11 mouse cellular contexts compared by ENCODE assay signal in the genomic region with DNA sequence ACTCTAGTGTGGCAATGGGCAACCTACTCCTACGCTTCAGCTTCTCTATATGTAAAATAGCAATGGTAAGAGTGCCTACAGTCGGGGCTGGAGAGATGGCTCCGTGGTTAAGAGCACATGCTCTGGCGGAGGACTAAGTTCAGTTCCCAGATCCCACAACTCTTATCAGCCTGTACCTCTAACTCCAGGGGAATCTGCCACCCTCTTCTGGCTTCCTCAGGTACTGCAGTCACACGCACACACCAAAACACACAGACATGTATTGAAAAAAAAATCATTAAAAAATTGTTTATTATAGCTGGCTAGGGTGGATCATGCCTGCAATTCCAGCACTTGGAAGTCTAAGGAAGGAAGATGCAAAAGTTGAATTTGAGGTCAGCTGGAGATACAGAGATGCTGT. TPM values are rescaled to one million over a fixed set of nuclear protein-coding genes. Genes with fewer than 3 reads are reported as not detected.
DNase-seq lines count a peak whose midpoint lies in the region; ATAC-seq and TF ChIP-seq lines count a peak whose summit lies in the region.
"Had no signal": no experiment of that assay in that cellular context is flagged by ENCODE, and none has a peak within 500 bp of the region (broad histone marks: within the 10 kb centered on the region; RNA-seq: fewer than 3 reads in every experiment).

No protein-coding gene starts in this region.

- TF ChIP-seq EP300 in CH12.LX (IDR thresholded peaks at IDR 0.05; ENCODE audit: low read length) (no peak), MEL (IDR thresholded peaks at IDR 0.05; ENCODE audit: low read depth in 1 of 2, low read length in 2 of 2) (no peak)
- TF ChIP-seq EP300 in liver, embryonic 14.5 days (IDR thresholded peaks at IDR 0.05; ENCODE audit: low read depth) = no peak

- H3K4me3 ChIP-seq in kidney, postnatal 0 days (replicated peaks; ENCODE audit: low read depth, low read length) = no peak overlapping the region
- H3K4me3 ChIP-seq in CH12.LX (replicated peaks in 1 of 3; ENCODE audit: low read depth in 2 of 3, low read length in 2 of 3, poor library complexity in 1 of 3) (no peak overlapping the region), MEL (ENCODE audit: control insufficient read depth in 1 of 2, insufficient read depth in 1 of 2, low read depth in 2 of 2, low read length in 2 of 2) (no peak overlapping the region)
- H3K4me3 ChIP-seq in liver, embryonic 14.5 days (ENCODE audit: insufficient read depth in 1 of 2, low read depth in 2 of 2, low read length in 2 of 2) = no peak overlapping the region
- H3K4me3 ChIP-seq: lung, embryonic 15.5 days had no signal

- 87% methylated on average over 5 of the region's 5 CpGs for WGBS in kidney, postnatal 0 days
- 69% methylated on average over 5 of the region's 5 CpGs for WGBS in liver, embryonic 14.5 days (ENCODE audit: insufficient replicate concordance)

- no peak overlapping the region for H3K27ac ChIP-seq in kidney, postnatal 0 days
- no peak overlapping the region for H3K27ac ChIP-seq in CH12.LX (ENCODE audit: insufficient read depth, low read depth)
- no peak overlapping the region for H3K27ac ChIP-seq in MEL (ENCODE audit: control insufficient read depth, low read depth, low read length)
- no peak overlapping the region for H3K27ac ChIP-seq in liver, embryonic 14.5 days
- H3K27ac ChIP-seq: lung, embryonic 15.5 days had no signal

- TF ChIP-seq RAD21 in CH12.LX (IDR thresholded peaks at IDR 0.05; ENCODE audit: low read depth, low read length) = peak; percentile 34
- peak; percentile 43 for TF ChIP-seq RAD21 in MEL (IDR thresholded peaks at IDR 0.05; ENCODE audit: low read depth, low read length)

- TF ChIP-seq POLR2A in CH12.LX (IDR thresholded peaks at IDR 0.05; ENCODE audit: low read depth, low read length) (no peak), MEL (IDR thresholded peaks at IDR 0.05; ENCODE audit: control insufficient read depth in 1 of 2, insufficient read depth in 1 of 2, low read depth in 1 of 2, low read length in 2 of 2, poor library complexity in 1 of 2) (no peak)

- no peak overlapping the region for H3K4me2 ChIP-seq in kidney, postnatal 0 days (ENCODE audit: low read length)
- no peak overlapping the region for H3K4me2 ChIP-seq in CH12.LX (ENCODE audit: insufficient read depth, low read depth, poor library complexity, severe bottlenecking)
- no peak overlapping the region for H3K4me2 ChIP-seq in liver, embryonic 14.5 days (ENCODE audit: low read depth)
- H3K4me2 ChIP-seq: lung, embryonic 15.5 days had no signal

- H3K79me2 ChIP-seq in CH12.LX (replicated peaks; ENCODE audit: control insufficient read depth, extremely low read depth, insufficient read depth, poor library complexity, severe bottlenecking) (no peaks in the 10 kb centered on the region), MEL (ENCODE audit: control insufficient read depth, insufficient read depth, low read length, poor library complexity) (no peaks in the 10 kb centered on the region)

- H3K4me1 ChIP-seq in kidney, postnatal 0 days (replicated peaks; ENCODE audit: insufficient read depth, low read length) = no peaks in the 10 kb centered on the region
- H3K4me1 ChIP-seq in CH12.LX (ENCODE audit: control insufficient read depth in 1 of 2, insufficient read depth in 2 of 2) (no peaks in the 10 kb centered on the region), MEL (ENCODE audit: control insufficient read depth in 1 of 2, insufficient read depth in 2 of 2, low read length in 2 of 2) (no peaks in the 10 kb centered on the region)
- no peaks in the 10 kb centered on the region for H3K4me1 ChIP-seq in liver, embryonic 14.5 days (replicated peaks; ENCODE audit: control insufficient read depth in 2 of 2, insufficient read depth in 2 of 2, low read length in 1 of 2)
- H3K4me1 ChIP-seq: lung, embryonic 15.5 days had no signal

- 0 out of 2 replicates have a peak, but pooled peaks cover 4% of the 10 kb centered on the region for H3K36me3 ChIP-seq in kidney, postnatal 0 days (ENCODE audit: insufficient read depth, low read length)
- peaks cover 57 to 85% of the 10 kb centered on the region in 2 experiments for H3K36me3 ChIP-seq in CH12.LX (replicated peaks in 1 of 2; ENCODE audit: control insufficient read depth in 1 of 2, insufficient read depth in 1 of 2, low read length in 1 of 2)
- no peaks in the 10 kb centered on the region for H3K36me3 ChIP-seq in MEL (ENCODE audit: control insufficient read depth in 1 of 2, insufficient read depth in 2 of 2, low read length in 2 of 2)
- no peaks in the 10 kb centered on the region for H3K36me3 ChIP-seq in liver, embryonic 14.5 days (replicated peaks; ENCODE audit: control insufficient read depth, insufficient read depth, low read depth)

- no peaks in the 10 kb centered on the region for H3K9me3 ChIP-seq in kidney, postnatal 0 days (replicated peaks; ENCODE audit: low read length)
- H3K9me3 ChIP-seq in CH12.LX (replicated peaks; ENCODE audit: low read length) (no peaks in the 10 kb centered on the region), MEL (replicated peaks; ENCODE audit: insufficient read depth, low read length) (no peaks in the 10 kb centered on the region)
- no peaks in the 10 kb centered on the region for H3K9me3 ChIP-seq in liver, embryonic 14.5 days (ENCODE audit: control insufficient read depth, low read length)
- H3K9me3 ChIP-seq: lung, embryonic 15.5 days had no signal

- peak; percentile 23 for DNase-seq in kidney, postnatal 0 days (ENCODE audit: low spot score)
- no peak for DNase-seq in kidney, postnatal 14 days
- peak; percentile 24 for DNase-seq in CH12.LX (ENCODE audit: extremely low read depth)
- peak; percentile 67 for DNase-seq in MEL (ENCODE audit: low read depth, low spot score)
- DNase-seq in liver, embryonic 14.5 days (ENCODE audit: low read depth in 3 of 3, low spot score in 3 of 3) = peak in 2 of 3 experiments; percentile 2 to 9
- DNase-seq in heart, adult 18-20 months = no peak
- DNase-seq in cerebellum, postnatal 36 days = no peak

- in situ Hi-C loops in CH12.LX (cut with MboI; ENCODE audit: low pct_ligation_motif_present, low pct_unique_long_range_greater_than_20kb, low sequenced_read_pairs) = no loop called here

- dilution Hi-C loops in CH12.LX (cut with MboI; ENCODE audit: extremely low pct_ligation_motif_present, extremely low pct_unique_long_range_greater_than_20kb, low sequenced_read_pairs) = no loop called here

- no peak overlapping the region for H3K9ac ChIP-seq in kidney, postnatal 0 days (ENCODE audit: low read depth, low read length)
- no peak overlapping the region for H3K9ac ChIP-seq in CH12.LX (ENCODE audit: insufficient read depth, low read depth)
- H3K9ac ChIP-seq in MEL (ENCODE audit: control insufficient read depth, low read depth, low read length, poor library complexity, severe bottlenecking) = no peak overlapping the region
- H3K9ac ChIP-seq in liver, embryonic 14.5 days (replicated peaks) = no peak overlapping the region
- H3K9ac ChIP-seq: lung, embryonic 15.5 days had no signal

- TF ChIP-seq CTCF in kidney, postnatal 0 days (IDR thresholded peaks at IDR 0.05; ENCODE audit: low read depth) = peak; percentile 59
- peak; percentile 39 to 57; a peak in 3 of 4 replicates for TF ChIP-seq CTCF in CH12.LX (conservative IDR thresholded peaks at IDR 0.05 in 1 of 2, IDR thresholded peaks at IDR 0.05 in 1 of 2; ENCODE audit: low read depth in 2 of 2, low read length in 2 of 2)
- peak; percentile 46 to 59 (median 57); a peak in 5 of 6 replicates for TF ChIP-seq CTCF in MEL (IDR thresholded peaks at IDR 0.05 in 2 of 3, conservative IDR thresholded peaks at IDR 0.05 in 1 of 3; ENCODE audit: control insufficient read depth in 1 of 3, insufficient read depth in 1 of 3, low read depth in 2 of 3, low read length in 3 of 3, poor library complexity in 1 of 3, severe bottlenecking in 1 of 3)
- peak; percentile 67 for TF ChIP-seq CTCF in liver, embryonic 14.5 days (IDR thresholded peaks at IDR 0.05; ENCODE audit: low read depth)

- H3K27me3 ChIP-seq in kidney, postnatal 0 days (ENCODE audit: insufficient read depth, low read length) = no peaks in the 10 kb centered on the region
- H3K27me3 ChIP-seq in CH12.LX (replicated peaks) (no peaks in the 10 kb centered on the region), MEL (ENCODE audit: control insufficient read depth in 1 of 2, insufficient read depth in 2 of 2, low read length in 2 of 2) (no peaks in the 10 kb centered on the region)
- no peaks in the 10 kb centered on the region for H3K27me3 ChIP-seq in liver, embryonic 14.5 days (ENCODE audit: control insufficient read depth, insufficient read depth, low read length)
- H3K27me3 ChIP-seq: lung, embryonic 15.5 days had no signal

- ATAC-seq in kidney, postnatal 0 days (replicated peaks; ENCODE audit: low FRiP score, low read depth) = no peak
- no peak for ATAC-seq in liver, embryonic 14.5 days (ENCODE audit: insufficient read depth)
- no peak for ATAC-seq in monocyte, adult 5-6 weeks (replicated peaks; ENCODE audit: insufficient number of reproducible peaks, low FRiP score, low TSS enrichment, poor library complexity, severe bottlenecking)

RNA-seq across cellular contexts. Expression of gene Zfp82, which starts 10.2 kb away (rescaled TPM):
- polyA plus RNA-seq in kidney, postnatal 0 days (2015; fragmentation: Nextera tagmentation; extraction: Ambion mirVana) = 2.7 and 3.7 TPM in 2 replicates
- total RNA-seq in CH12.LX (2012; rRNA removed) (6.9 and 7.0 TPM in 2 replicates), CH12.LX (2014; rRNA removed) (7.1 TPM in 2 replicates), MEL (2012; rRNA removed) (2.2 and 2.4 TPM in 2 replicates)
- polyA plus RNA-seq in CH12.LX (2012; ENCODE audit: insufficient read length, low read depth) (4.5 and 4.9 TPM in 2 replicates), MEL (2012; ENCODE audit: insufficient read depth in 1 of 2, insufficient read length in 2 of 2, low read depth in 1 of 2, low replicate concordance in 2 of 2, missing spikeins in 1 of 2) (1 to 10 TPM in 1 of 2 experiments, not detected in 1; 2.0 TPM)
- polyA plus RNA-seq in liver, embryonic 14.5 days (2012; rRNA removed) = 0.22 and 0.50 TPM in 2 replicates
- 1.2 and 1.8 TPM in 2 replicates for polyA plus RNA-seq in liver, embryonic 14.5 days (2014; fragmentation: Nextera tagmentation; extraction: Ambion mirVana)
- 3.8 to 9.1 TPM (median 4.3 TPM) in 3 replicates for total RNA-seq in monocyte, adult 5-6 weeks (2017)
- total RNA-seq in heart, adult 18-20 months (2021) = 1 to 10 TPM; 3.0 to 3.1 TPM

RNA-seq across cellular contexts. Expression of gene Zfp14, which starts 11.3 kb away (rescaled TPM):
- 2.8 and 3.8 TPM in 2 replicates for polyA plus RNA-seq in kidney, postnatal 0 days (2015; fragmentation: Nextera tagmentation; extraction: Ambion mirVana)
- total RNA-seq in CH12.LX (2012; rRNA removed) (0.34 TPM in 2 replicates), CH12.LX (2014; rRNA removed) (0.34 and 0.96 TPM in 2 replicates), MEL (2012; rRNA removed) (0.16 and 0.39 TPM in 2 replicates)
- polyA plus RNA-seq in CH12.LX (2012; ENCODE audit: insufficient read length, low read depth) (0.31 and 0.54 TPM in 2 replicates), MEL (2012; ENCODE audit: insufficient read depth in 1 of 2, insufficient read length in 2 of 2, low read depth in 1 of 2, low replicate concordance in 2 of 2, missing spikeins in 1 of 2) (under 1 TPM in 1 of 2 experiments, not detected in 1; 0.25 TPM)
- polyA plus RNA-seq in liver, embryonic 14.5 days (2012; rRNA removed) = 0.24 and 0.38 TPM in 2 replicates
- polyA plus RNA-seq in liver, embryonic 14.5 days (2014; fragmentation: Nextera tagmentation; extraction: Ambion mirVana) = 0.21 and 0.27 TPM in 2 replicates
- 0.85 to 3.6 TPM (median 1.7 TPM) in 3 replicates for total RNA-seq in monocyte, adult 5-6 weeks (2017)
- total RNA-seq in heart, adult 18-20 months (2021) = 1 to 10 TPM; 2.0 to 2.9 TPM

RNA-seq across cellular contexts. Expression of gene Gm26920, which starts 27.7 kb away (rescaled TPM):
- 0.83 and 1.8 TPM in 2 replicates for polyA plus RNA-seq in kidney, postnatal 0 days (2015; fragmentation: Nextera tagmentation; extraction: Ambion mirVana)
- total RNA-seq in CH12.LX (2012; rRNA removed) (0.50 TPM in 1 of 2 replicates, not detected in the other), CH12.LX (2014; rRNA removed) (not detected in 2 replicates), MEL (2012; rRNA removed) (0.62 TPM in 1 of 2 replicates, not detected in the other)
- polyA plus RNA-seq in CH12.LX (2012; ENCODE audit: insufficient read length, low read depth) (1.1 TPM in 1 of 2 replicates, not detected in the other), MEL (2012; ENCODE audit: insufficient read depth in 1 of 2, insufficient read length in 2 of 2, low read depth in 1 of 2, low replicate concordance in 2 of 2, missing spikeins in 1 of 2) (not detected)
- polyA plus RNA-seq in liver, embryonic 14.5 days (2012; rRNA removed) = 0.13 TPM in 1 of 2 replicates, not detected in the other
- 0.23 TPM in 1 of 2 replicates, not detected in the other for polyA plus RNA-seq in liver, embryonic 14.5 days (2014; fragmentation: Nextera tagmentation; extraction: Ambion mirVana)
- not detected in 3 replicates for total RNA-seq in monocyte, adult 5-6 weeks (2017)
- not detected for total RNA-seq in heart, adult 18-20 months (2021)
- total RNA-seq: hematopoietic stem cell, adult 5-6 weeks had no signal
- polyA plus RNA-seq: spleen, adult 2 months had no signal

RNA-seq across cellular contexts. Expression of gene Zfp566, which starts 27.8 kb away (rescaled TPM):
- 9.5 and 9.6 TPM in 2 replicates for polyA plus RNA-seq in kidney, postnatal 0 days (2015; fragmentation: Nextera tagmentation; extraction: Ambion mirVana)
- total RNA-seq in CH12.LX (2012; rRNA removed) (5.5 and 6.5 TPM in 2 replicates), CH12.LX (2014; rRNA removed) (3.5 and 4.9 TPM in 2 replicates), MEL (2012; rRNA removed) (7.3 and 8.0 TPM in 2 replicates)
- polyA plus RNA-seq in CH12.LX (2012; ENCODE audit: insufficient read length, low read depth) (9.1 TPM in 2 replicates), MEL (2012; ENCODE audit: insufficient read depth in 1 of 2, insufficient read length in 2 of 2, low read depth in 1 of 2, low replicate concordance in 2 of 2, missing spikeins in 1 of 2) (1 to 10 TPM in 1 of 2 experiments, not detected in 1; 8.0 TPM)
- 0.54 and 1.8 TPM in 2 replicates for polyA plus RNA-seq in liver, embryonic 14.5 days (2012; rRNA removed)
- polyA plus RNA-seq in liver, embryonic 14.5 days (2014; fragmentation: Nextera tagmentation; extraction: Ambion mirVana) = 1.3 and 1.5 TPM in 2 replicates
- total RNA-seq in monocyte, adult 5-6 weeks (2017) = 0.43 to 3.1 TPM in 2 of 3 replicates, not detected in the other
- total RNA-seq in heart, adult 18-20 months (2021) = 1 to 10 TPM; 1.4 to 1.9 TPM

RNA-seq across cellular contexts. Expression of gene Zfp260, which starts 32.1 kb away (rescaled TPM):
- polyA plus RNA-seq in kidney, postnatal 0 days (2015; fragmentation: Nextera tagmentation; extraction: Ambion mirVana) = 79.8 and 84.7 TPM in 2 replicates
- total RNA-seq in CH12.LX (2012; rRNA removed) (11.1 and 11.4 TPM in 2 replicates), CH12.LX (2014; rRNA removed) (18.1 and 19.6 TPM in 2 replicates), MEL (2012; rRNA removed) (5.5 and 6.2 TPM in 2 replicates)
- polyA plus RNA-seq in CH12.LX (2012; ENCODE audit: insufficient read length, low read depth) (11.5 and 13.7 TPM in 2 replicates), MEL (2012; ENCODE audit: insufficient read depth in 1 of 2, insufficient read length in 2 of 2, low read depth in 1 of 2, low replicate concordance in 2 of 2, missing spikeins in 1 of 2) (1 to 10 TPM in 1 of 2 experiments, not detected in 1; 4.8 TPM)
- 3.7 and 4.8 TPM in 2 replicates for polyA plus RNA-seq in liver, embryonic 14.5 days (2012; rRNA removed)
- 11.9 and 12.6 TPM in 2 replicates for polyA plus RNA-seq in liver, embryonic 14.5 days (2014; fragmentation: Nextera tagmentation; extraction: Ambion mirVana)
- 12.9 to 53.8 TPM (median 19.3 TPM) in 3 replicates for total RNA-seq in monocyte, adult 5-6 weeks (2017)
- 10 to 100 TPM; 26.9 to 38.9 TPM for total RNA-seq in heart, adult 18-20 months (2021)

Comparison
In these comparisons a context has a peak if more than half of its experiments do, and no peak if none do; other contexts are left out.
1. DNase-seq: peak in kidney, postnatal 0 days (single experiment), CH12.LX (single experiment), MEL (single experiment) and liver, embryonic 14.5 days (2 of 3); none in kidney, postnatal 14 days (single experiment), heart, adult 18-20 months (0 of 2) and cerebellum, postnatal 36 days (0 of 2).
2. Peak in every context shown above with its lines, with median percentiles within 50 percentile points of each other: CTCF ChIP-seq.